Mouse (Mus musculus): Measurements from ENCODE around the gene Pld6.

DNA sequence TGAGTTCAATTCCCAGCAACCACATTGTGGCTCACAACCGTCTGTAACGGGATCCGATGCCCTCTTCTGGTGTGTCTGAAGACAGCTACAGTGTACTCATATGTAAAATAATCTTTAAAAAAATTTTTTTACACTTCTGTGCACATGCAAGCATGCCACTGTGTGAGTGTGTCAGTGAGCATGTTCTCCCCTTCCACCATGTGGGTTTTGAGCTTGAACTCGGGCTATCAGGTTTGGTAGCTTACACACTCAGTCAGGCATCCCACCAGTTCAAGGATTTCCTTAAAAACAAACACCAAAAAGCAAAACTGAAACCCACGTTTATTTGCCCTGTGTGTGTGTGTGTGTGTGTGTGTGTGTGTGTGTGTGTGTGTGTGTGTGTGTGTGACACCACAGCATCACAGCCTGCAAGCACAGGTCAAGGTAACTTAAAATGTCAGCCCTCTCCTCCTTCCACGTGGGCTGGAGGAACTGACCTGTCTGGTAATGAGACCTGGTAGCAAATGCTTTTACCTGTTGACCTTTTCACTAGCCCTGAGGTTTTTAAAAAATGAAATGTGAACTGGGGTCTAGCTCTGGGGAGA is 28.1 kb upstream of the Pld6 start:
- no peak for TF ChIP-seq CTCF (IDR thresholded peaks at IDR 0.05; ENCODE audit: insufficient read depth, low read depth, low read length)
- no peak for TF ChIP-seq POLR2A (IDR thresholded peaks at IDR 0.05; ENCODE audit: insufficient read depth, low read depth, low read length)

All from olfactory bulb, adult 2 months (tissue).